Mouse (Mus musculus): ENCODE measurements around the gene Pakap.

Pakap gene

DNA sequence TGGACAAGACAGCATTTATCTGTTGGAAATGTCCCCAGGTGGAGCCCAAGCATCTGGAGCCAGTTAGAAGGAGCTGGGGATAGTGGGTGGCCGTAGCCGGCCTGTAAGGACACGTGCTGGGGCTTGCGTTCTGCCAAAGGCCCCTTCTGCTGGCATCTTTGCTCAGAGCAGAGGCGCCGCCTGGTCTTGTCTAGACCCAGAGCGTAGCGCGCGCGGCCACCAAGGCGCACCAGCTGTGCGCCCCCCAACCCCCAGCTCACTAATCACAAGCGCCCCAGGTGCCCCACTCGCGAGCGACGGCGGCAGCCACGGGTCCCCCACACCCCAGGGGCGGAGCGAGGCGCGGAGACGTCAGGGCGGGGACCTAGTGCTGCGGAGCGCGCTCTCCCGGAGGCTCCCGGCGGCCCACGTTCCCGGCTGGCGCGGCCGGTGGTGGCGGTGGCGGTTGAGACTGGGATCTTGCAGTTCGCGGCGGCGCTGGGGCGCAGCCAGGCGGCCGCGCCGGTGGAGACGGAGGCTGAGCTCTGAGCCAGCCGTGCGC lies at the start of gene Pakap:
Gene Pakap, plus strand, starts transcription at position 514 of the 541 bp plus-strand sequence.
- DNase-seq (ENCODE audit: low spot score in 2 of 2), result peak; percentile 61 to 72

- DNase-seq (ENCODE audit: low spot score in 2 of 2), result no peak
Measured at GRCm38 (mm10) chr4:57523456-57523855, 44.5 kb upstream of the Pakap start.

GRCm38 (mm10) chr4:57524461-57524860 lies 43.5 kb upstream of the Pakap start:
- DNase-seq (ENCODE audit: low spot score in 2 of 2), result no peak

DNA sequence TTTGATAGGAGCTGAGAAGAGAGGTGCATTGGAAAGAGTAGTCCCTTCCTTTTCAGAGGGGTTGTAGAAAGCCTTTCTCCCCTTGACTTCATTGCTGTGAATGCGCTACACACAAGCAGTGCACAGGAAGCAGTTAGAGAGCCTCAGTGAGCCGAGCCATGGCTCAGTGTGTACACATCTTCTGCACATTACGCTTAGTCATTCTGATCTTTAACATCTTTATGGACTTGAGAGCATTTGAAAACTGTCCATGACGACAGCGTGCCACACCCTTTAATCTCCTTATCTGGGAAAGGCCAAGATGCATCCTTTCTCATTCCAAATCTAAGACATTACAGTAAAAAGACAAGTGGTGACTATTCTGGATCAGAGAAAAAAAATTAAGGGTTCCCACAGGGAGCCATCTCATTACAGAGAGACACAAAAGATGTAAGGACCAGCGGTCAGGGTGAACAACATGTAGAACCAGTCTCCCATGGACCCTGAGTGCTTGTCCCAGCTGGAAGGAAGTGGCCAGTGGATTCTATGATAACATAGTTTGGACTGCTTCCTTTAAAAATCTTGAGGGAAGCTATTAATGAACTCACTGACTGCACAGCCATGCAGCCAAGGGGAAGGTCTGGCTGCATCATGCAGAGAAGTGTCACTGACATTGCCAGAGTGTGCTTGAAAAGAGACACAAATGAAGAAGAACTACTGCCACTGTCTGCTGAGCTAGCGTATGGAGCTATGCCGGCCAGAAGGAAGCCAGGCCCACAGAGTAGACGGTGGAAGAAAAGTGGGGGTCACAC lies 42.6 kb upstream of the Pakap start:
- DNase-seq (ENCODE audit: low spot score in 2 of 2), result no peak

DNA sequence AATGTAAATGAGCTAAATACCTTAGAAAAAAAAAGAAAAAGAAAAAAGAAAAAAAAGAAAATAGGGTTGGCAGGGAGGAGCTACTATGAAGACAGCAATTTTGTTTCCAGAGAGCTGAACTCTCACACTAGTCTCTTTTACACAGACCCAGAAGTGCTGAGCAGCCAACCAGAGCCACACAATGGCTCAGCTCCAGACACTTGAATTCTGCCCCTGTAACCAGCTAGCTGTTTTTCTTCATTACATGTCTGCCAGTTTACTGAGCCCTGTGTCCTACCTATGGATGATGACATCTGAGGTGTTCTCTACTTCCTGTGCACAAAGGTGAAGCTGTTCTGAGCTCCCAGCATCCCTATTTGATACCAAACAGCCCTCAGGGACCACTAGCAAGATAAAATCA lies 39.7 kb upstream of the Pakap start:
- DNase-seq (ENCODE audit: low spot score in 2 of 2), result no peak

DNA sequence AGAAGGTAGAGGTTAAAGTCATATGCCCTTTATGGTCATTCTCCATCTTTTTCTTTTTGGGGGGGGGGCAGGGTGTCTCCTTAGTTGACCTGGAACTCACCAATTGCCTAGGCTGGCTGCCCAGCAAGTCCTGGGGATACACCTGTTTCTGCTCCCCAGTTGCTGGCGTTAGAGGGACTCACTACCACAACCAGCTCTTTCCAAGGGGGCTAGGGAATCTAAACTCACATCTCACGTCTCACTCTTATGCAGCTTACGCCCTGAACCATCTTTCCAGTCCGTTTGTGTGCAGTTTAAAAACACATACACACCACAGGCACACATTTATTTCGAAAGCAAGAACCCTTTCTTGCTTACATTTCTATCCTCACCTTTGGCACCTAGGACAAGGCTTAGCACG lies 34.3 kb upstream of the Pakap start:
- no peak for DNase-seq (ENCODE audit: low spot score in 2 of 2)

DNA sequence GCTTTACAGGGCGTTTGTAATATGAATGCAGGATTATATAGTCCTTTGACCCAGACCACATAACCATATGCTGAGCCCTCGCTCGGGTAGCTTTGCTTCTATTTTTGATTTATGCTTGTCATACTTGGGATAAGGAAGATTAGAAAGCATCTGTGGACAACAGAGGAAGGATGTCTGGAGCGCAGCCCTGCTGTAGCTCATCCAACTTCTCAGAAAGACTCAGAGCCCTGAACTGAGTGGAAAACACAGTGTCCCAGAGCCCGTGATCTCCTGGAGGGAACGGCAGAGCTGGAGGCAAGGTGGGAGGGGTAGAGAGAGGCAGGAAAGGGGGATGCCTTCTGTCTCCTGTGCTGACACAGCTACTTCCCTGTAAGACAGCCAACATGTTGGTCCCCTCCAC lies 33.7 kb upstream of the Pakap start:
- no peak for DNase-seq (ENCODE audit: low spot score in 2 of 2)

GRCm38 (mm10) chr4:57535087-57535486 lies 32.9 kb upstream of the Pakap start:
- no peak for DNase-seq (ENCODE audit: low spot score in 2 of 2)

DNA sequence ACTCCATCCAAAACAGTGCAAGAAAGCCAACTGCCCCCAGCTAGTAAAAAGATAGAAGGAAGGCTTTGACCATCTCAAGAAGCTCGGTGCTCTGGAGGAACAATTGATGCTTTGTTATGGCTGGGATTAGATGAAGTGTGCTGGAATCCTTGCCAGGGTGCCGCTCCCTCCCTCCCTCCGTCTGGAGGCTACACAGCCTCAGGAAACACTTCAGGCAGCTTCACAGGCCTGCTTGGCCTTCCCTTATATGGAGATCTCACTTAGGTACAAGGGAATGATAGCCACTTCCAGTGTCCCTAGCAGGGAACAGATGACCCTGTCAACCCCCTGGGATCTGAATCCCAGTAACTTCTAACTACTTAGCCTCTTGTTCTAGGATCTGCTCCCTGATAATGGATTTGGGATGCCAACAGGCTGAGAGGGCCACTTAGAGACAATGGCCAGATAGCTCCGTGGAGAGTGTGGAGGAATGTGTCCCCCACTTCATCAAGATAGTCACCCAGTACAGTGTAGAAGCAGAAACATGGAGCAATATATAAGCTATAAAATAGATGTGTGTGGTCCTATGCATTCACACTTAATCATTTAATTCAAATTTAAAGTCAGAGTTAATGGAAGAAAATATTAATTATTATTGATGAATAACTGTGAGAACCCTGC lies 29.8 kb upstream of the Pakap start:
- no peak for DNase-seq (ENCODE audit: low spot score in 2 of 2)

DNA sequence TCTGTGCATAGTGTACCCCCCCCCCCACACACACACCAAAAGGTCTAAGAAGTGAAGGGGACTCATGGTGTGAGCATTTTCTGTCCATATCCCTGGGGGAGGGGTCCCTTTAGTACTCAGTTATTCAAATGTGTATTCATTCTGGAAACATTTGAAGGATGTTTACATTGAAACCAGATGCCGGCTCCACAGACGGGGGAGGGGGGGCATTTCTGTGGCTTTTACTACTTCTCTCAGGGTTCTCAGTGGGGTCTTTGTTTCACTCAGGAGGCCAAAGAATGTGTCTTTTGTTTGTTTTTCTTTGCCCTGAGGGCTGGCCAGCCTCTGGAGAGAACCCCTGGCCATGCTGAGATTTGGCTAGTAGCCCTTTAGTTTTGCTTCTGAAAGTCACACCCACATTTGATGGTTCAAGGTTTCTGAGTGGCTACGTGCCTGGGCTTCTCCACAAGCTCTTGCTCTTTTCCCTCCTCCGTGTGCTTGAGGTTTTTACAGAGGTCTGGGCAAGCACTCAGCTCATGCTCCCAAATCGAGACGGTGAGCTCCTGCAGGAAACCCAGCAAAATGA lies 24.2 kb upstream of the Pakap start:
- no peak for DNase-seq (ENCODE audit: low spot score in 2 of 2)

DNA sequence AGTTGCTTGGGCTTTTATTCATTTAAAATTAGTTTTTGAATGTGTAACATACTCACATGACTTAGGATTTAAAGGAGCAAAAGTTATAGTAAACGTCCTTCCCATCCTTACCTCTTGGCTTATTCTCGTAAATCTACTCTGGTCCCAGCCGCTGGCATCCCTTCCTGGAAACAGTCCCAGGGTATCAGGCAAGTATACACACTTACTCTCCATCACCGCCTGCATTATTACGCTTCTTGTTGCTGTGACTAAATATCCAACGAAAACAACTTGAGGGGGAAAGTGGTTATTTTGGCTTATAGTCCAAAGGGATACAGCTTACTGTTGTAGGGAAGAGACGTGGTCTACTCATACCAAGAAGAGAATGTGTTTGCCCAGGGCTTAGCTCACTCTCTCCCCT lies 20.2 kb upstream of the Pakap start:
- no peak for DNase-seq (ENCODE audit: low spot score in 2 of 2)

DNA sequence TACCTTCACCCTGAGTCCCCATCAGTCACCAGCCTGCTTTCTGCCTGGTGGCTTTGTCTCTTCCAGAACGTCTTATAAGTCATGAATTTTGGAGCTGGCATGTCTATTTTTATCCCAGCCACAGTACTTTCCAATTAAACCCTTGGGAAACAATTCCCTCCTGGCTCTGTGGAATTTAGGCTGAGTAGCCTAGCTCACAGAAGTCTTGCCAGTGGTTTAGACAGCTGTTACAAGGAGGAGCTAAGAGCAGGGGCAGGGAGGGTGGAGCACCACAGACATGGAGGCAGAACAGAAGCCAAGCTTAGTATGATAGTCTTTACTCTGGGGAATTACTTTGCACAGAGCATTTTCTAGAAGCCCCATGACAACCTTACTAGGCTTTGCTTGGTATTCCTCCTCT lies 17.8 kb upstream of the Pakap start:
- no peak for DNase-seq (ENCODE audit: low spot score in 2 of 2)

GRCm38 (mm10) chr4:57557102-57557501 lies 10.9 kb upstream of the Pakap start:
- DNase-seq (ENCODE audit: low spot score in 2 of 2), result no peak

DNA sequence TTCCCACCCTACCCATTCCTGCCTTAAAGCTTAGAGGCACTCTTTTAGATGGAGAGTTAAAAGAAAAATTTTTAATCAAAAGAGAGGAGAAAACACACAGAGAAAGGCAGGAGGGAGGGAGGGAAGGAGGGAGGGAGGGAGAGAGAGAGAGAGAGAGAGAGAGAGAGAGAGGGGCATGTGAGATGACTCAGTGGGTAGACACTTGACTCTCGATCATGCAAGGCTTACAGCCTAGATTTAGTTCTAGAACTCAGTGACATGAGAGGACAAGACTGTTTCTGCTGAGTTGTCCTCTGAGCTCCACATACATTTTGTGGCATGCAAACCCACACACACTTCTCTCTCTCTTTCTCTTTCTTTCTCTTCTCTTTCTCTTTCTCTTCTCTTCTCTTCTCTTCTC lies 8.5 kb upstream of the Pakap start:
- no peak for DNase-seq (ENCODE audit: low spot score in 2 of 2)

- no peak for DNase-seq (ENCODE audit: low spot score in 2 of 2)
Measured at GRCm38 (mm10) chr4:57560010-57560409, 8.0 kb upstream of the Pakap start.

DNA sequence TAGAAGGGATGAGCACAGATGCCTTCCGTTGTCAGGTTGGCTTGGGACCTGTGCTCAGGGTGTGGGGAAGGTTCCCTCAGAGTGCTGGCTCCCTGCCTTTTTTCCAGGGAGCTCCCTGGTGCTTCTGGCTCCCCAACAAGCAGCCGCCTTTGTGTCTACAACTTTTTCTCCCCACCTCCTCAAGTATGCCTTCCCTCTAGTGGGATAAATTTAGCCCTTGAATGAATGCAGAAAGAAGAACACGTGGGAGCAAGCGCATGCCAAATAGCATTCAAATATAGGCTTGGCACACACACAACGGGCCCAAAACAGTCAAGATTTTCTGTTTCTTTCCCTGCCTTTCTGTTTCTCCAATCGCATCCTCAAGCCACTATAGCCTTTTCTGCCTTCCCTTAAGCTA lies 6.9 kb upstream of the Pakap start:
- no peak for DNase-seq (ENCODE audit: low spot score in 2 of 2)

GRCm38 (mm10) chr4:57565283-57565682 lies 2.7 kb upstream of the Pakap start:
- DNase-seq (ENCODE audit: low spot score in 2 of 2), result no peak

GRCm38 (mm10) chr4:57565811-57566210 lies 2.2 kb upstream of the Pakap start:
- DNase-seq (ENCODE audit: low spot score in 2 of 2), result no peak

- no peak for DNase-seq (ENCODE audit: low spot score in 2 of 2)
Measured at GRCm38 (mm10) chr4:57568268-57569068, 489 bp downstream of the Pakap start.

- DNase-seq (ENCODE audit: low spot score in 2 of 2), result no peak
Measured at GRCm38 (mm10) chr4:57569069-57569355, 1.0 kb downstream of the Pakap start.

DNA sequence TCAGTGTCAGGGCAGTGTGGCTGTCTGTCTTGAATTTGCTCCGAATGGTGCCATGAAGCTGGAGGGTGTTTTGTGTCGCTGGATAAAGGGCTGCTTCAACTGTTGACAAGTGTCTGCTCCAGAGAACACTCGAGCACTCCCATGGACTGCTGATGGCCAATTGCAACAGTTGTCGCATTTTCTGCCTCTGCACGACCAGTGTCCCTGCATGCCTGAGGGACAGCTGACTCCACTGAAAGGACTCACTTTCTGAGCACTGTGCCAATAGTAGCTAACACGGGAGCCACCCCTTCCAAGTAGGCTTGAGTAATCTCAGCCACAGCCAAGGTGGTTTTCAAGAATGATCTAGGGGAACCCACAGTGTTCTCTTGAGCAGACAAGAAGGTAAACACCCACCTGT lies 1.7 kb downstream of the Pakap start:
- DNase-seq (ENCODE audit: low spot score in 2 of 2), result no peak

- DNase-seq (ENCODE audit: low spot score in 2 of 2), result no peak
Measured at GRCm38 (mm10) chr4:57570229-57570628, 2.2 kb downstream of the Pakap start.

All from urinary bladder, postnatal 4 days (tissue).